Mouse (Mus musculus): ENCODE data around the gene Dapl1.
A peak's percentile ranks its signal among the peaks of the same experiment; 100 is the strongest.

GRCm38 (mm10) chr2:59522079-59522684, 37.7 kb downstream of the Dapl1 start:
- TF ChIP-seq CTCF (IDR thresholded peaks at IDR 0.05) (peak; percentile 94), POLR2A (IDR thresholded peaks at IDR 0.05; ENCODE audit: insufficient read depth, low read depth, low read length) (no peak)
